Comparison of ENCODE assay signal across 9 mouse cellular contexts in genomic region chr9:84466741-84467140, GRCm38 (mm10).
DNase-seq lines count a peak whose midpoint lies in the region; ATAC-seq and TF ChIP-seq lines count a peak whose summit lies in the region.
"Had no signal": no experiment of that assay in that cellular context is flagged by ENCODE, and none has a peak within 500 bp of the region (broad histone marks: within the 10 kb centered on the region; RNA-seq: fewer than 3 reads in every experiment).

No protein-coding gene starts in this region.

- peak; percentile 25 for DNase-seq in layer of hippocampus, adult 11-12 months (ENCODE audit: low spot score)
- no peak for DNase-seq in layer of hippocampus, postnatal 36 days
- DNase-seq in ES-E14 (ENCODE audit: low read depth, low spot score): peak; percentile 43
- DNase-seq in adrenal gland, adult 2 months: peak; percentile 44
- DNase-seq in heart, postnatal 10 days: peak; percentile 57 to 61
- peak; percentile 42 for DNase-seq in liver, postnatal 0 days
- DNase-seq in spleen, adult 18-20 months: no peak
- no peak for DNase-seq in thymus, adult 18-20 months

- no peaks in the 10 kb centered on the region for H3K27me3 ChIP-seq in liver, postnatal 0 days (ENCODE audit: insufficient read depth, low read length)
- H3K27me3 ChIP-seq: liver, embryonic 15.5 days had no signal

- no peak overlapping the region for H3K27ac ChIP-seq in ES-E14 (ENCODE audit: insufficient read depth, low read depth, low read length, poor library complexity, severe bottlenecking)
- H3K27ac ChIP-seq in liver, postnatal 0 days (ENCODE audit: low read depth): no peak overlapping the region
- H3K27ac ChIP-seq: liver, embryonic 15.5 days had no signal

- H3K9me3 ChIP-seq in ES-E14 (ENCODE audit: control insufficient read depth, insufficient read depth, low read depth, low read length): no peaks in the 10 kb centered on the region
- H3K9me3 ChIP-seq in liver, postnatal 0 days (ENCODE audit: low read length): no peaks in the 10 kb centered on the region
- H3K9me3 ChIP-seq: liver, embryonic 15.5 days had no signal

- intact Hi-C loops in heart, postnatal 10 days (cut with DNase I): loop anchor here (2.0 to 5.0 kb wide), 2 partner anchors 862 to 1226 kb away; no protein-coding TSS in a partner anchor

- no peak overlapping the region for H3K4me2 ChIP-seq in liver, postnatal 0 days (ENCODE audit: low read depth, low read length)
- H3K4me2 ChIP-seq: liver, embryonic 15.5 days had no signal

- H3K4me1 ChIP-seq in ES-E14 (ENCODE audit: control insufficient read depth in 2 of 2, insufficient read depth in 2 of 2, low read length in 2 of 2, poor library complexity in 1 of 2): no peaks in the 10 kb centered on the region
- no peaks in the 10 kb centered on the region for H3K4me1 ChIP-seq in liver, postnatal 0 days (ENCODE audit: insufficient read depth)
- H3K4me1 ChIP-seq: liver, embryonic 15.5 days had no signal

- in situ Hi-C loops in ES-E14 (cut with MboI; ENCODE audit: low sequenced_read_pairs in 2 of 2, unreplicated experiment in 2 of 2): no loop called here

- no peaks in the 10 kb centered on the region for H3K36me3 ChIP-seq in ES-E14 (ENCODE audit: control insufficient read depth, insufficient read depth, low read length, poor library complexity, severe bottlenecking)
- no peaks in the 10 kb centered on the region for H3K36me3 ChIP-seq in liver, postnatal 0 days (replicated peaks; ENCODE audit: insufficient read depth, low read length)
- H3K36me3 ChIP-seq: liver, embryonic 15.5 days had no signal

- H3K4me3 ChIP-seq in ES-E14 (ENCODE audit: insufficient read depth in 1 of 2, low read depth in 1 of 2, low read length in 2 of 2, poor library complexity in 1 of 2, severe bottlenecking in 1 of 2): no peak overlapping the region
- no peak overlapping the region for H3K4me3 ChIP-seq in liver, postnatal 0 days (ENCODE audit: low read depth, low read length)
- H3K4me3 ChIP-seq: liver, embryonic 15.5 days had no signal

- under 1% methylated on average over 3 of the region's 3 CpGs for WGBS in liver, postnatal 0 days (ENCODE audit: insufficient replicate concordance)

- TF ChIP-seq CTCF in liver, postnatal 0 days (IDR thresholded peaks at IDR 0.05; ENCODE audit: low read depth): peak; percentile 70

- ATAC-seq in liver, postnatal 0 days: peak; percentile 53

- TF ChIP-seq EP300 in liver, postnatal 0 days (IDR thresholded peaks at IDR 0.05; ENCODE audit: low read depth): no peak

- no peak overlapping the region for H3K9ac ChIP-seq in ES-E14 (ENCODE audit: insufficient read depth, low read depth, low read length, poor library complexity, severe bottlenecking)
- no peak overlapping the region for H3K9ac ChIP-seq in liver, postnatal 0 days (replicated peaks)
- H3K9ac ChIP-seq: liver, embryonic 15.5 days had no signal

TF ChIP-seq in ES-E14, 5 proteins besides CTCF, POLR2A, EP300 and RAD21:
- no peak for TF ChIP-seq CHD2 (IDR thresholded peaks at IDR 0.05; ENCODE audit: low read depth, low read length)
- TF ChIP-seq ZC3H11A (IDR thresholded peaks at IDR 0.05; ENCODE audit: borderline replicate concordance, low read depth, low read length): peak; percentile 65; the same call in 1 of the 2 replicates

Comparison
In these comparisons a context has a peak if more than half of its experiments do, and no peak if none do; other contexts are left out.
1. DNase-seq: peak in layer of hippocampus, adult 11-12 months (single experiment), ES-E14 (single experiment), adrenal gland, adult 2 months (single experiment), heart, postnatal 10 days (2 of 2) and liver, postnatal 0 days (single experiment); none in layer of hippocampus, postnatal 36 days (0 of 2), spleen, adult 18-20 months (0 of 2) and thymus, adult 18-20 months (0 of 2).